Mouse (Mus musculus): ENCODE results near the gene Tcf7l2. TPM values are rescaled to one million over a fixed set of nuclear protein-coding genes. Genes with fewer than 3 reads are reported as not detected.

The Tcf7l2 gene
- polyA plus RNA-seq, 1 experiment from 2014 or later, result 166 TPM

GRCm38 (mm10) chr19:55850402-55851078, 108.9 kb downstream of the Tcf7l2 start:
- Histone ChIP-seq H3K4me3 (no peak overlapping the region), H3K27ac (no peak overlapping the region), H3K4me1 (peaks cover 40% of the 10 kb centered on the region), H3K27me3 (ENCODE audit: low read depth, poor library complexity, severe bottlenecking) (peaks cover 15% of the 10 kb centered on the region; the same call in 1 of the 2 replicates), H3K36me3 (peaks cover 17% of the 10 kb centered on the region; the same call in 1 of the 2 replicates), H3K9me3 (replicated peaks) (no peaks in the 10 kb centered on the region)
- WGBS, result 92% methylated on average over 8 of the region's 8 CpGs
- no peak for DNase-seq (ENCODE audit: low spot score)

DNA sequence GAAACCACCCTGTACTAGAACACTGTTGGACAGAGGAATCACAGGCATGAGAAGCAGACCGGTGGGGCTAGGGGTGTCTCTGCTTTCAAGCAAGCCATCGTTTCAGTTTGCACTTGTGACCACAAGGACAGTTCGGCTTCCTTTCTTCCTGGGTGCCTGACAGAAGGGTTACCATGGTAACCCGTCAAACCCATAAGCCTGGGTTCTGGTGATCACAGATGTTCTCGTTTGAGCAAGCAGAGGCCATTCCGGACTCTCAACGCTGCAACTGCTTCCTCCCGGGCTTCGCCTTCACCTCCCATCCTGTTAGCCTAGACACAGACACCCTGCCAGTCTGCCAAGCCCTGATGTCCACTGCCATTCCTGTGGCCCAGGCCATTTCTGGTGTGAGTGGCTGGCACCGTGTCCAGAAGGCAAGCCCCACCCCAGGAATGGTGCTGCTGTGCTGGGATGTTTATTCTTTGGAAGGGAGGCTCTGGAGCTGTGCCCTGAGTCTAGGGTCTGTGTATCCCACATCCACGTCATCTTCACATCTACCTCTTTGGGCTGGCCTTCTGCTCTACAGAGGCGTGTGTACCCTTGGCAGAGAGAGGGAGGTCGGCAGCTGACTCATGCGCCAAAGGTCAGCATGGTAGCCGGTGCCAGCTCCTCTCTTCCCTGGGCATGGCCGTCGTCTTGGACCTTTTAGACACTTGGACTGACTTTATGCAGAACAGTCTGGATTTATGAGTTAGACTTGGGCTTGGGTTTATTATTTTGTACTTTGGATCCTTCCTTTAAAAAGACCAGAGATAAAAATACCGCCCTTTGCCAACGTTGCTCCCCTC, 110.1 kb downstream of the Tcf7l2 start:
- Histone ChIP-seq H3K9me3 (replicated peaks) (no peaks in the 10 kb centered on the region), H3K27ac (no peak overlapping the region), H3K4me3 (no peak overlapping the region), H3K4me1 (peaks cover 40% of the 10 kb centered on the region), H3K36me3 (peaks cover 13% of the 10 kb centered on the region; the same call in 1 of the 2 replicates), H3K27me3 (ENCODE audit: low read depth, poor library complexity, severe bottlenecking) (peaks cover 15% of the 10 kb centered on the region; the same call in 1 of the 2 replicates)
- WGBS, result 84% methylated on average over 19 of the region's 19 CpGs
- no peak for DNase-seq (ENCODE audit: low spot score)

GRCm38 (mm10) chr19:55854389-55854788, 112.8 kb downstream of the Tcf7l2 start:
- no peaks in the 10 kb centered on the region for H3K9me3 ChIP-seq (replicated peaks)
- peaks cover 15% of the 10 kb centered on the region for H3K27me3 ChIP-seq (ENCODE audit: low read depth, poor library complexity, severe bottlenecking)
- H3K4me1 ChIP-seq, result peaks cover 34% of the 10 kb centered on the region
- H3K27ac ChIP-seq, result no peak overlapping the region
- no peak for DNase-seq (ENCODE audit: low spot score)
- H3K4me3 ChIP-seq, result no peak overlapping the region
- WGBS, result 82% methylated on average over 10 of the region's 10 CpGs
- H3K36me3 ChIP-seq, result peaks cover 15% of the 10 kb centered on the region

DNA sequence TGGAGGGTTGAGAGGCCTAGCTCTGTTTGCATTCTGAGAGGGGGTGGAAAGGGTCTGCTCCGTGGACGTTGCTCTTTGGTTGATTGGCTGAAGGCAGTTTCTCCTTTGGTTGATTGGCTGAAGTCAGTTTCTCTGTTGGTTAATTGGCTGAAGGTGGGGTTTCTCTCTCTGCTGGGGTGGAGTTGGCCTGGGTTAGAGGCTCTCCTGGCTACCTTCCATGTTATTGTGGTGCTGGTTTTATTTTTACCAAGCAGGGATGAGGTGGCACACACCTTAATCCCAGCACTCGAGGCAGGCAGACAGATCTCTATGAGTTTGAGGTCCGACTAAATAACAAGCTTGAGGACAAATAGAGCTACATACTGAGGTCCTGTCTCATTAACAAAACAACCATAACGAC, 114.0 kb downstream of the Tcf7l2 start:
- no peak overlapping the region for H3K4me3 ChIP-seq
- H3K27ac ChIP-seq, result no peak overlapping the region
- H3K4me1 ChIP-seq, result peaks cover 33% of the 10 kb centered on the region
- 86% methylated on average over 5 of the region's 5 CpGs for WGBS
- H3K27me3 ChIP-seq (ENCODE audit: low read depth, poor library complexity, severe bottlenecking), result peaks cover 7% of the 10 kb centered on the region; the same call in 1 of the 2 replicates
- DNase-seq (ENCODE audit: low spot score), result no peak
- no peaks in the 10 kb centered on the region for H3K9me3 ChIP-seq (replicated peaks)
- H3K36me3 ChIP-seq, result peaks cover 15% of the 10 kb centered on the region

GRCm38 (mm10) chr19:55857328-55857727, 115.7 kb downstream of the Tcf7l2 start:
- 90% methylated on average over 4 of the region's 4 CpGs for WGBS
- no peak for DNase-seq (ENCODE audit: low spot score)
- H3K36me3 ChIP-seq, result peaks cover 18% of the 10 kb centered on the region
- no peak overlapping the region for H3K27ac ChIP-seq
- H3K27me3 ChIP-seq (ENCODE audit: low read depth, poor library complexity, severe bottlenecking), result peaks cover 7% of the 10 kb centered on the region; the same call in 1 of the 2 replicates
- no peaks in the 10 kb centered on the region for H3K9me3 ChIP-seq (replicated peaks)
- H3K4me3 ChIP-seq, result no peak overlapping the region
- peaks cover 26% of the 10 kb centered on the region for H3K4me1 ChIP-seq

DNA sequence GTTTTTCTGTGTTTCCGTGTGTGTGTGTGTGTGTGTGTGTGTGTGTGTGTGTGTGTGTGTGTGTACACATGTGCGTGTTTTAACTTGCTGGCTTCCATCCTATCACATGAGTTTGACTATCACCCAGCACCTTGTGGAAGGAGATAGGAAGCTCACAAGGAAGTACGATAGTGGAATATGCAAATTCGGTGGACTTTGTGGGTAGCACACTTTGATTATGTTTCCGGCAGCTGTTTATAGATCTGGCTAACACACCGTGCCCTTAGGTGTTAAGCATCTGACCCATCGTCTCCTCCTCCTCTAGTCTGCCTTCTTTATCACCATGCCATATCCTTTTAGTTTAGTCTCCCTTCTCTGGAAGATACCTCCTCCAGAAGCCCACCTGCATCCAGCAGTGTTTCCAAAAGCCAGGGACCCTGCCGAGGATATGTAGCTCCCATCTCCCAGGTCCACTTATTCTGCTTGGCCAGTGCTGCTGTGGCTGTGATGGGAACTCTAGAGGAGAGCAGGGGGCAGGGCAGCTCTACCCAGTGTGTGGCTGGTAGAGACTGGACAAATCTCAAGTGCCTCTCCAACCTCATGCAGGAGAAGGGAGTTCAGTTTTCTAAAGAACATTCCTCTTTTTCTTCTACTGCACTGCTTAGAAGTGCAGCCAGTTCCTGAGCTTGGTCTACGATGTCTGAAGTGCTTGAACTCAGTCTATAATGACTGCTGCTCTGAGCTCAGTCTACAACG, 118.6 kb downstream of the Tcf7l2 start:
- H3K27ac ChIP-seq, result no peak overlapping the region
- 82% methylated on average over 10 of the region's 10 CpGs for WGBS
- H3K36me3 ChIP-seq, result peaks cover 43% of the 10 kb centered on the region
- no peak for DNase-seq (ENCODE audit: low spot score)
- peaks cover 23% of the 10 kb centered on the region for H3K4me1 ChIP-seq
- no peaks in the 10 kb centered on the region for H3K9me3 ChIP-seq (replicated peaks)
- no peak overlapping the region for H3K4me3 ChIP-seq
- H3K27me3 ChIP-seq (ENCODE audit: low read depth, poor library complexity, severe bottlenecking), result no peaks in the 10 kb centered on the region; the same call in 1 of the 2 replicates

DNA sequence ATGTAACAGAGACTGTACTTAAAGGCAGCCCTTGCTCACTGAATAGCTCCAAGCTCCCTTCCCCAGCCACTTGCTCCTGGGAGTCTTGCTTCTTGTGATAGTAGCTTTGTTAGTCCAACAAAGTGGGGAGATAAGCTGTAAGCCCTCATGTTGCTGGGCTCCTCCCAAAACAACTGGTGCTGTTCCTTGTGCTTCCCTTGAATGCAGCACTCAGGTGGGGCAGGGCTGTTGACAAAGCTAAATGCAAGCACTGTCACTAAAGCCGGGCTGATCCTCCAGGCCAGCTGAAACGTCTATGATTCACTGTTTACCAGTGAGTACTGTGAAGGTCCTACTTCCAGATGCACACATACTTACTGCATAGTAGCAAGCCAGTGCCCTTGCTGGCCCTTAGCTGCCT, 120.1 kb downstream of the Tcf7l2 start:
- H3K4me1 ChIP-seq, result peaks cover 26% of the 10 kb centered on the region
- 0 out of 2 replicates have a peak overlapping the region, but pooled peaks have one; percentile 1 for H3K27ac ChIP-seq
- H3K4me3 ChIP-seq, result no peak overlapping the region
- no peaks in the 10 kb centered on the region for H3K9me3 ChIP-seq (replicated peaks)
- 87% methylated on average over 2 of the region's 2 CpGs for WGBS
- no peaks in the 10 kb centered on the region; the same call in 1 of the 2 replicates for H3K27me3 ChIP-seq (ENCODE audit: low read depth, poor library complexity, severe bottlenecking)
- H3K36me3 ChIP-seq, result peaks cover 58% of the 10 kb centered on the region
- DNase-seq (ENCODE audit: low spot score), result no peak

GRCm38 (mm10) chr19:55862559-55862958, 120.9 kb downstream of the Tcf7l2 start:
- no peak for DNase-seq (ENCODE audit: low spot score)
- no peaks in the 10 kb centered on the region for H3K9me3 ChIP-seq (replicated peaks)
- H3K4me1 ChIP-seq, result peaks cover 32% of the 10 kb centered on the region
- WGBS, result 90% methylated on average over 3 of the region's 3 CpGs
- no peak overlapping the region for H3K27ac ChIP-seq
- no peak overlapping the region for H3K4me3 ChIP-seq
- no peaks in the 10 kb centered on the region; the same call in 1 of the 2 replicates for H3K27me3 ChIP-seq (ENCODE audit: low read depth, poor library complexity, severe bottlenecking)
- H3K36me3 ChIP-seq, result peaks cover 66% of the 10 kb centered on the region

GRCm38 (mm10) chr19:55865049-55865448, 123.4 kb downstream of the Tcf7l2 start:
- Histone ChIP-seq H3K27me3 (ENCODE audit: low read depth, poor library complexity, severe bottlenecking) (no peaks in the 10 kb centered on the region), H3K4me1 (peaks cover 46% of the 10 kb centered on the region), H3K9me3 (replicated peaks) (no peaks in the 10 kb centered on the region), H3K4me3 (no peak overlapping the region), H3K36me3 (peaks cover 75% of the 10 kb centered on the region), H3K27ac (no peak overlapping the region)
- no peak for DNase-seq (ENCODE audit: low spot score)
- 99% methylated on average over 2 of the region's 2 CpGs for WGBS

- Histone ChIP-seq H3K4me1 (peaks cover 55% of the 10 kb centered on the region), H3K36me3 (peaks cover 85% of the 10 kb centered on the region), H3K9me3 (replicated peaks) (no peaks in the 10 kb centered on the region), H3K27ac (no peak overlapping the region), H3K4me3 (no peak overlapping the region), H3K27me3 (ENCODE audit: low read depth, poor library complexity, severe bottlenecking) (no peaks in the 10 kb centered on the region)
- no peak for DNase-seq (ENCODE audit: low spot score)
- WGBS, result 85% methylated on average over 13 of the region's 13 CpGs
Observed at GRCm38 (mm10) chr19:55865774-55866578, 124.4 kb downstream of the Tcf7l2 start.

DNA sequence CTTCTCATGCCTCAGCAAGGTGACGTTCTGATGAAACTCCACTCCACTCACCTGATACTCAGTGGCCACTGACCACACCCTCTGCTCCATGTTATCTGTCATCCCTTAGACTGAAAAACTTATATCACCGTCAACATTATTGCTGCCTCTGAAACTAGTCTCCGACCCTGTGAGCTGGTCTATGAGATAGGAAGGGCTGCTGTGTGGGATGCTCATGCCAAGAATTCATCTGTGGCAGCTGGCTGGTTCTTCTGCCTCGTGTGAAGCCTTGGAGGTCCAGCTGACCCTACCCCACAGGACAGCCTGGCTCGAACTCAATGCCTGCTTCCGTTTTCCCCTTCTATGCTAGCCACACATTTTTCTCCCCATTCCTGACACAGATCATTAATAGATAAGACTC, 125.6 kb downstream of the Tcf7l2 start:
- H3K27me3 ChIP-seq (ENCODE audit: low read depth, poor library complexity, severe bottlenecking), result no peaks in the 10 kb centered on the region
- peaks cover 60% of the 10 kb centered on the region for H3K4me1 ChIP-seq
- WGBS, result 78% methylated on average over 6 of the region's 6 CpGs
- no peak for DNase-seq (ENCODE audit: low spot score)
- no peak overlapping the region; the same call in 1 of the 2 replicates for H3K27ac ChIP-seq
- no peaks in the 10 kb centered on the region for H3K9me3 ChIP-seq (replicated peaks)
- no peak overlapping the region for H3K4me3 ChIP-seq
- peaks cover 79% of the 10 kb centered on the region for H3K36me3 ChIP-seq

DNA sequence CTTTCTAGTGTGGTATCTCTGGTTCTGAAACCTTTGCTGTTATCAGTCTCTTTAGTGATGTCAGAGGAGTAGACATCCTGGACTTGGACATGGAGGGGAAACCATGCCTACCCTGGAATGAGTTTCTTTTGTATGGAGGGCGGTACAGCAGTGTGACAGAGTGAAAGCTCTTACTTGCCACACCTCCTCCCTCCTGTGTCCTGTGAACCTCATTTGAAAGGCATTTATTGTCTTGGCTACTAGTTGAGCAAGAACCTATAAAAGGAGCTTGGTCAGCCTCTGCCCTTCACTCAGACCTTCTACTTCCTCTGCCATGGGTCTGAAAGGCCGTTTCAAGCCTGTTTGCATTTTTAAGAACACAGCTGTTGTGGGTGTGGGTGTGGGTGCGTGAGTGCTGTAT, 126.3 kb downstream of the Tcf7l2 start:
- Histone ChIP-seq H3K9me3 (replicated peaks) (no peaks in the 10 kb centered on the region), H3K4me3 (no peak overlapping the region), H3K27me3 (ENCODE audit: low read depth, poor library complexity, severe bottlenecking) (no peaks in the 10 kb centered on the region), H3K36me3 (peaks cover 74% of the 10 kb centered on the region), H3K4me1 (peaks cover 57% of the 10 kb centered on the region), H3K27ac (no peak overlapping the region)
- WGBS, result 58% methylated on average over 3 of the region's 3 CpGs
- DNase-seq (ENCODE audit: low spot score), result no peak

Measured in limb, embryonic 10.5 days (tissue).